Mouse (Mus musculus) left cerebral cortex, postnatal 14 days (tissue): ENCODE measurements around the gene Resp18. TPM values are rescaled to one million over a fixed set of nuclear protein-coding genes. Genes with fewer than 3 reads are reported as not detected.
A peak's percentile ranks its signal among the peaks of the same experiment; 100 is the strongest.

ENCODE experiments used
- DNase-seq, 2 experiments: peaks; one replicate each; pipeline ENCODE4 v3.0.0; 2021 to 2022; ENCODE audit warnings: low spot score in 2 of 2, mixed read lengths in 1 of 2
- intact Hi-C: fragments of 180-260 bp; cut with DNase I; formaldehyde crosslinking; loops from one replicate; pipeline ENCODE4 v1.15.1; 2025
- long read RNA-seq, 2 experiments: library from polyadenylated mRNA; stranded (forward); transcript quantifications; one replicate each; pipeline ENCODE4 v2.0.0; 2021
- total RNA-seq, 2 experiments: library from RNA; stranded (reverse); gene quantifications; 2 replicates each; pipeline ENCODE4 v1.2.3; 2021

The Resp18 gene
- total RNA-seq, result 10 to 100 TPM; 69.0 to 98.8 TPM
- long read RNA-seq, experiment 1, transcript Resp18-201 (6 exons, 748 nt), result major isoform, 14 of 15 reads
- long read RNA-seq, experiment 1, partial matches to known transcripts, result 0 of 15 reads
- long read RNA-seq, experiment 1, other reads (novel, unspliced or antisense), result 0 of 15 reads
- long read RNA-seq, experiment 2, transcript Resp18-201 (6 exons, 748 nt), result major isoform, 11 of 11 reads
- long read RNA-seq, experiment 2, partial matches to known transcripts, result 0 of 11 reads
- long read RNA-seq, experiment 2, other reads (novel, unspliced or antisense), result 0 of 11 reads

DNA sequence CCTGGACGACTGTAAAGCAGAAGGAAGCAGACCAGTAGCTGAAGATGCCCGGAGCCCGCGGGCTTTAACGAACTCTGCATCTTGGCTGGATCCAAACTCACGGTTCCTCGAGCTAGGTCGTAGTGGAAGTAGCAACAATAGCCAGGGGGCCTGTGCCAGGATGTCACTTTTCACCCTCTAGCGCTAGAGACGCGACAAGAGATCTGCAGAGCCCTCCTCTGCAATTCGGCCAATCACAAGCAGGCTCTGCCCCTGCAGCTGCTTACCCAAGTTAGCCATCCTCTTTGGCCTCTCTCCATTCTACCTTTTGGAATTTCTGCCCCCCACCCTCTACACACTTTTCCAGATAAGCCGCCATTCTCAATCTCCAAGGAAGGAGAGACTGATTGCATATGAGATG is at the start of gene Resp18:
Gene Resp18, minus strand, starts transcription at position 188 of the 400 bp plus-strand sequence.
- intact Hi-C loops, result no loop called here
- DNase-seq, result no peak

DNA sequence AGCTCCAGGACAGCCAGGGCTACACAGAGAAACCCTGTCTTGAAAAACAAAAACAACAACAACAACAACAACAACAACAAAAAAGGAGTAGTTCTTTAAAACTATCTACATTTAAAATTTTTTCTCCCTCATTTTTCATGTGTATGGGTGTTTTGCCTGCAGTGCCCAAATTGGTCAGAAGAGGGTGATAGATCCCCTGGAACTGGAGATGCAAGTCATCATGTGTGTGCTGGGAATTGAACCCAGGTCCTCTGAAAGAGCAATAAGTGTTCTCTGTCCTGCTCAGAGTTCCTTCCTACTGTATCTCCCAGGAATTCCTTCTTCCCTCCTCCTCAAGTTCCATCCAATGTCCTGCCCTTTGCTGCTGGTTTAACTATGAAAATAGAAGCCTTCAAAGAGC is 49.2 kb upstream of the Resp18 start:
- intact Hi-C loops, result no loop called here

DNA sequence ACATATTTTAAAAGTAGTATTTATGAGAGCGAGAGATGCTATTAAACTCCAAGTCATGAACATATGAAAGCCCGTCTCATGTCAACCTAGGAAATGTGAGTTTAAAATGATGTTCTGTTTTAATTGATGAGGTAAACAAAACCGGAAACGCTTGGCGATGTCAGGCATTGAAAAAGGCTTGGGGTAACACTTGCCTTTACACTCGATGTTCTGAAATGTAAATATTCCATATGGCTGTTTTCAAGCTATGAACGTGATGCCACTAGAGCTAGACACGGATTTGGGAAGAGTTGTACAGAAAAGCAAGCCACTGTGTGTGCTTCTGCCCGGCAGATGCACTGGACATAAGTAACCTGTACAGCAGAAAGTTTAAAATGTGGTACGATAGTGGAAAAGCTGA is 41.0 kb upstream of the Resp18 start:
- intact Hi-C loops, result no loop called here
- DNase-seq, result no peak

More for the DNA sequence above, 49.2 kb upstream of the Resp18 start:
- DNase-seq, result no peak

DNA sequence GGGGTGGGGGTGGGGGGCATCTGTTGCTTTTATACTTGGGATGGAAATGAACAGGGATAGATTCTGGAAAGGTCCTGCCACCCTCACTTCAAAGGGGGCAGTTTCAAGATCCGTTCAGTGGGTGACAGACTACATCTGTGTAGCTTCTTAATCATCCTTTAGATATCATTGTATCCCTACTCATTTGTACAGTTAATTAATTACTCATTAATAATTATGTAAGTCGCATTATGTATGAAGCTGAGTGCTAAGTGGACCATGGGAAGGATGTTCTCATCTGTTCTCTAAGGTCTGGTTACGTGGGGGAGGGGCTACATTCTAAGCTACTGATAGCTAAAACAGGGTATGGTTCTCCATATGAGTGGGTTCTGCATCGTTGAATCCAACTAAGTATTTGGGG is 40.5 kb upstream of the Resp18 start:
- DNase-seq, result no peak
- intact Hi-C loops, result no loop called here

DNA sequence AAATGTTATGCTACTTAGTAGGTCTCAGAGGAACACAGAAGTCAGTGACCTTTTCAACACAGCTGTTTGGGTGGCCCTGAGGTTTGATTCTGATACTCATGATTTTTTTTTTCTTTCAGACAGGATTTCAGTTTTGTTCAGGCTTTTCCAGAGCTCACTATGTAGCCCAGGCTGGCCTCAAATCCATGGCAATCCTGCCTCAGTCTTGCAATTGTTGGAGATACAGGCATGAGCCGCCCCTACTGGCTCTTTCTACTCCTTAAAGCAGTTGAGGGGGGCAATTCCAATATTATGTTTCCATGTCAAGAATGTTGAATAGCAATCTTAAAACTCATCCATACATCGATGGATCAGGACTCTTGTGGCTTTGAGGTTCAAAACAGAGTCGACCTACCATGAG is 40.1 kb upstream of the Resp18 start:
- DNase-seq, result no peak
- intact Hi-C loops, result no loop called here

DNA sequence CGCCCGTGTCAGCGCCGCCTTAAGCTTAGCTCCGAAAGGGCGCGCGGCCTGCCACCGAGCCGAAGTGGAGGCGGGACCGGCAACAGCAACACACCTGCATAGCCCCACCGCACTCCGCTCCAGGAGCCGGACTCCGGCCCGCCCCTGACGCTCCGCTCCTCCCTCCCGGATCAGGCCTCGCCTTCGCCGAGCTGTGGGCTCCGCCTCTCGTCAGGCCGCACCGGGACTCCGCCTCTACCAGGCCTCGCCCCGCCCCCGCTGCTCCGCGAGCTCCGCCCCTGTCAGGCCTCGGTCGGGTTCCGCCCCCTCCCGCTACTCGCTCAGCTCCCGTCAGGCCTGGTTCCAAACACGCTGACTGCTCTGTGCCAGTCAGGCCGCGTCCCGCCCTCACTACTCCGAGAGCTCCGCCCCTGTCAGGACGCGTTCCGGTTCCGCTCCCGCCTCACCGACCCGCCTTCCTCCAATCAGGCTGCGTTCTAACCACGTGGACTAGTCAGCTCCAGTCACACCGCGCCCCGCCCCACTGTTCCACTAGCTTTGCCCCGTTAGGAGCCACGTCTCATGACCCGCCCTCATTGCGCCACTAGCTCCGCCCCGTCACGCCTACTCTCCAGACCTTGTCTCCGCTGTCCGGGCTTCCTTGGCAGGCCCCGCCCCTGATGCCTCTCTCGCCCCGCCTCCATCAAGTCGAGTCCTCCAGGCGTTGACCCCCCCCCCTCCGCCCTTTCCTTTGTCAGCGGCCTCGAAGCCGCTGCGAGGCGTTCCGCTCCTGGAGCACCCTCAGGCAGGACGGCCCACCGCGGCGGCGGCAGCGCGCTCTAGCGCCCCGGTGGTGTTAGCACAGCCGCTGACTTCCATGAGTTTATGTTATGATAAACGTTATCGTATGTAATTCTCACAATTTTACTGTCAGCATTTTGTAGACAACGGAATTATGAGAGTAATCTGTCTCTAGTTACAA is 39.3 kb upstream of the Resp18 start, which contains the start of gene Dnpep:
Gene Dnpep, minus strand, starts transcription at position 750 of the 961 bp plus-strand sequence.
- peak; percentile 100 for DNase-seq
- intact Hi-C loops, result no loop called here

DNA sequence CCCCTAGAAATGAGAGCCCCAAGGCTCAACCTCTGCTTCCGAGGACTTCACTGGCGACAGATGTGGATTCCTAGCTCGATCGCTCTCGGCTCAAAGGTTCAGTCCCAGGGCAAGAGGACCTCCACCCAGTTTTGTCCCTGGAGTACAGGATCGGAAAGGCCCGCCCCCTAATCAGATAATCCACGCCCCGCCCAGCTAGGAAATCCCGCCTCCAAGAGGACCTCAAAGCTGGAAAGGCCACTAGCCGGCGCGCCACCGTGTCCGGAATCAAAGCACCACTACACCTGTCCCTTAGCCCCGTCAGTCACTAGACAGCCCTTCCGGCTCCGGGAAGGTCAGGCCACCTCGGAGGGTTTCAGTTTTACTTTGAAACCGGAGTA is 38.6 kb upstream of the Resp18 start:
- DNase-seq, result peak; percentile 59 to 70
- intact Hi-C loops, result no loop called here

DNA sequence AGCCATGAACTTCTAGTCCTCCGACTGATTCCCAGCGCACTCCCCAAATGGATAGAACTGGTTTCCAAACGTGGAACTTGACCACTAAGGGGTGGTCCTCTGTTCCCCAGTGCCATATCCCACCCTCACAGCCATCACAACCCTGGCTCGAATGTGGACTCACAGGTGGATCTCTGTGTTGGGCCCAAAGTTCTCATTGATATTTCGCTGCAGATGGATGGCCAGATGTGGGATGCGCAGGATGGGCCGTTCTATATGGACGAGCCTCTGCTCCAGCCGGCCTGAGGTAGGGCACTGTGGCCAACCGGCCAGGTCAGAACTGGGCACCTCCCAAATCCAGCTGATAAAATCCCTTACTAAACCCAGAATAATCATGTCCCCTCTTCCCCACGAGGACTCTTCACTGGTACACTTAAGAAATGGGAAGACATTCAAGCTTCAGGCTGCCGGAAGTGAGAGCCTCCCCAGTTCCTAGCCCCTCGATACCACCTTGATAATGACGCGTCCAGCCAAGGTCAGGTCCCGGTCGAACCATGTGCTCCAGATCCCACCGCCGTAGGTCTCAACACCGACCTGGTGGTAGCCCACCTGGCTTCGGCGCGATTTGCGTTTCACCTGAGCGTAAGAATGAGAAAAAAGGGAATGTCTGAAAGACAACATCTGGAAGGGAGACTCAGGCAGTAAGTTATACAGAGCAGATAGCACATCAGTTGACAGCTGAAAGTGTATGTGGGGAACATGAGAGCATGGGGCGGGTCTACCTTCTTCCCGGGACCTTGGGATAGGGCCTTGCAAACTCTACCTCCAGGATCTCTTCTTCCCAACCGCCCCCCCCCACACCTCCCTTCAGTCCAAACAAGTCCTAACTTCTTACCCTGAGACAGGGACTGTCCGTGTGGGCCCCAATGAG is 37.5 kb upstream of the Resp18 start:
- intact Hi-C loops, result no loop called here
- no peak for DNase-seq

DNA sequence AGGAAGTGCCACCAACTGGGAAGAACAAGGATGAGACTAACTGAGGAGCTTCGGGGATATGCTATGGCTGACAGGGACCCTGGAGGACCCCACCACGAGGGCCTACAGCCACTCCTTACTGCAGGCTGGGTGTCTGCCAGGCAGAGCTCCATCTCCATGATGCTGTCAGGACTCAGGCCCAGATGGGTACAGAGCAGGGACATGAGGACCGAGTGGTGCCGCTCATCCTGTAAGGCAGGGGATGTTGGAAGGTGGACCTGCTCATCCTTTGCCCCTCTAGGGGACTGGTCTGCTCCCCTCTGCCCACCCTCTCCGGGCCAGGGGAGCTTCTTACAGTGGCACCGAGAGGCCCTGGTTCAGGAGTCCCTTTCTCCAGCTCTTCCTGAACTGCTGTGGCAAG is 36.8 kb upstream of the Resp18 start:
- intact Hi-C loops, result no loop called here
- DNase-seq, result no peak

DNA sequence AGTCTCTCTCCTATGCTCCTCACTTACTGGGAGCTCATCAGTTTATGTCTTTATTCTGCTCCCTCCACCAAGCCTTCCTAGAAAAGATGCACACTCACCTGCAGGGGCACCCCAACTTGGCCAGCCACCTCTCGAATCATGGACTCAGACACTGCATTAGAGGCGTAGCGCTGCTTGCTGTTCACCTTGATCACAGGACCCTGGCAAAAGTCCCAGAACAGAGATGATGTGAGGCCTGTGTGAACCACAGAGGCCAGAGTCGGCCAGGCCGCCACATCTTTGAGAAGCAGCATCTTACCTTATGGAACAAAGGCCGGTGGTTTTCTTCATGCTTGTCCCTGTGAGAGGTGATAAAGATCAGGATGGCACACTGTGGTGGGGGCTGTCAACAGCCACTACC is 33.5 kb upstream of the Resp18 start:
- intact Hi-C loops, result no loop called here
- no peak for DNase-seq

DNA sequence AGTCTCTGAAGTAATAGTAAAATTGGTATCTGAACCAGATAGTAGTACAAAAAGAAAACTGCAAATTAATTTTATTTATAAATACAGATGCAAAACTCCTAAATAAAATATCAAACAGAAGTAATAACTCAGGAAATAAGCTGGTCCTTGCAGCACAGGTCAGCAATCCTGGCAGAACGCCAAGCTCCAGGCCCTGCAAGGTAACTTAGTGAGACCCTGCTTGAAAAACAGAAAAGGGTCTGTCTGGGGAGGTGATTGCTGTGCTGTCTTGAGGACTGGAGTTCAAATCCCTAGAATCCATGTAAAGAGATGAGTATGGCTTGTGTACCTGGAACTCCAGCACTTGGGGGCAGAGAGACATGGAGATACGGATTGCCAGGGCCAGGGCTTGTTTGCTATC is 26.4 kb upstream of the Resp18 start:
- intact Hi-C loops, result no loop called here
- DNase-seq, result no peak

DNA sequence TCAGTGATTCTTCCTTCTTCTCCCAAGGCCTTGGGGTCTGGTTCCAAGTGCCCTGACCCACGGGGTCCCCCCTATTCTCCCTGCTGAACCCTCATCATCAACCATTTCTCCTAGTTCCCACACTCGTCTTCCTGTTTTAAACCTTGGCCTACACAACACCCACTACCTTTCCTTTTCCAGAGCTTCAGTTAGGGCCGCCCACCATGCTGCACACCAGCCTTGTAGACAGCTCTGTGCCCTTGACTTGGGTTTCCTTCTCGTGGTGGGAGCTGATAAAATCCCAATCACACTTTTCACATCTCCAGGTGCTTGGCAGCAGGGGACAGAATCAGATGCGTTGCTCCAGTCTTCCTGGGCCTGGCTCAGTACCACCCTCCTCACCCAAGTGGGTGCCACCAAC is 16.1 kb upstream of the Resp18 start:
- no peak for DNase-seq

DNA sequence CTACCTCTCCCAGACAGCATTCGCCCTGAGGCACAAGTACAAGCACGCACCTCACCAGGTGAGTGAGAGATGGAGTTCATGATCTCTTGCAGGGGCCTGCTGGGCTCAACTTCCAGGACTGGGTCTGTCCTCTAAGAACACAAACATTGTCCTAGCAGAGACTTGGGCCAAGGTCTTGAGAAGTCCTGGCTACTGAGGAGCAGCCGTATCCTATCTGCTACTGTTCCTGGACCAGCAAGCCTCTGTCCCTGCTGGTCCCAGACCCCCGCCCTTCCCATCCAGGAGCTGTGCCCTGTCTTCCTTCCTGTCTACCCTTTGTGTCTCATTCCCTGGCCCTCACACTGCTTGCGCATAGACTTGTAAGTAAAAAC is 15.1 kb upstream of the Resp18 start:
- intact Hi-C loops, result loop anchor here (5.0 to 10.0 kb wide), 2 partner anchors 36 to 69 kb away; no protein-coding TSS in a partner anchor

More for the DNA sequence above, 16.1 kb upstream of the Resp18 start:
- intact Hi-C loops, result loop anchor here (5.0 to 10.0 kb wide), 2 partner anchors 37 to 69 kb away; no protein-coding TSS in a partner anchor

DNA sequence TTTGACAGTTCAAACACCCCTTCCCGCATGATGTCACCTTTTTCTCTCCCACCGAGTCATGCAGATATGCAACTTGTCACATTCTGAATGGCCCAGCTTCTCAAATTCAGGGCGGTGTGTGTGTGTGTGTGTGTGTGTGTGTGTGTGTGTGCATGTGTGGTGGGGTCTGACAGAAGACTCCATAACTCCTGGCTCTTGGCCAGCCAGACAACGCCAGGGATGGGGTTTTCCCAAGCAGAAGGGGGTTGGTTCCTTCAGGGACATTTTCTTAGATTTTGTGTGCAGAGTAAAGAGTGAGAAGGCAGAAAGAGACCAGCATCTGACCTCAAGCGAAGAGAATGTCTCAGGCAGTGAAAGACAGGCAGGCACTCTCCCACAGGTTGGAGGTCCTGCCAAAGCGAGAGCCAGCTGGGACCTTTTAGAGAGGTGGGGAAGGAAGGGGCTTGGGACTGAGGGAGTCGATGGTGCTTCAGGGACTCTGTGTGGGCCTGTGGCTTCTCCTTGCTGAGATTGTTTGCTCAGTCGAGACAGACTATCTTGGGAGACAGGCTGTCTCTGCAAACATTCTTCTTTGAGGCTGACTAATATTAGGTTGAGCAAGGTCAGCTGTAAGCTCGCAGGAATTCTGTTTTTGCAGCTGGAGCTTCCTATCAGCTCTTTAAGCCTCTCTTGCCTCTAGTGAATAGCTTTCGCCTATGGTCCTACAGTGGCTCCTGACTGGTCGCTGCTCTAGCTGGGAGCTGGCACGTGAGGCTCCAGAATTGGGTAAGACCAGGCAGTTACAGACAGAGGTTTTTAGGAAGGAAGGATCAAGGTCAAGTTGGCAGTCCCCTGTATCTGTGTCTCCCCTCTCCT is 14.5 kb upstream of the Resp18 start:
- no peak for DNase-seq
- intact Hi-C loops, result loop anchor here (5.0 to 10.0 kb wide), 2 partner anchors 35 to 68 kb away; no protein-coding TSS in a partner anchor

More for the DNA sequence above, 15.1 kb upstream of the Resp18 start:
- no peak for DNase-seq

DNA sequence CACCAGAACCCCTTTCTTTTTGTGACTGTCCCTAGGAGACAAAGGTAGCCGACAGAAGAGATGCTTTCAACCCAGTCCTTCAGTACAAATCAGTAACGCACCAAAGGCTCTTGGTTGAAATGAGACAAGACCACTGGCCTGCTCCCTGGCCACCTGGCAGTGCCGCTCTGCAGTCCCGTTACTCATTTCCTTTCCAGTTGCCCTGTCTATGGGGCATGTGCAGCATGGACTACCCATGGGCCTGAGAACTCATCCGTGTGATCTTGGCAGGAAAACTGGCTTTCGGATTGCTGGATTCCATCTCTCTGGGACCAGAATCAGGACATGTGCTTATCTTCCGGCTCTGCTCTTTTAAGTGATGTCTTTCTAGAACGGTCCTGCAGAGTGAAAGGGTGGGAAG is 13.1 kb upstream of the Resp18 start:
- no peak for DNase-seq
- intact Hi-C loops, result loop anchor here (5.0 to 10.0 kb wide), 2 partner anchors 34 to 67 kb away; no protein-coding TSS in a partner anchor

DNA sequence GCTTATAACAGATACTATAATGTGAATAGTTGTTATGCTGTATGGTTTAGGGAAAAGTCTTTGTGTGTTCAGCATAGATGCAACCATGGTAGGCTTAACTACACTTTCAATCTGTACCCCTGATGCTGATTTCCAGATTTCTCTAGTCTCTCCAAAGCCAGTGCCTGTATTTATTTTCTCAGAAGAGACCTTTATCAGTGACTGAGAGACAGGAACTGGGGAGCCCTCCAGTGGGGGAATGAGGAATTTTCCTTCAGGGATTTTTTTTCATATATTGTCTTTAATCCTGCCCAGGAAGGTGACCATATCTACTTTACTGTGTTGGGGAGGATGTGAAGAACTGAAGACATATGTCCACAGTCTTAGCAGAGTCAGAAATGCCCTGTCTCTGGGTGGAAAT is 12.4 kb upstream of the Resp18 start:
- intact Hi-C loops, result loop anchor here (5.0 to 10.0 kb wide), 2 partner anchors 33 to 66 kb away; no protein-coding TSS in a partner anchor
- peak; percentile 80 to 90 for DNase-seq

DNA sequence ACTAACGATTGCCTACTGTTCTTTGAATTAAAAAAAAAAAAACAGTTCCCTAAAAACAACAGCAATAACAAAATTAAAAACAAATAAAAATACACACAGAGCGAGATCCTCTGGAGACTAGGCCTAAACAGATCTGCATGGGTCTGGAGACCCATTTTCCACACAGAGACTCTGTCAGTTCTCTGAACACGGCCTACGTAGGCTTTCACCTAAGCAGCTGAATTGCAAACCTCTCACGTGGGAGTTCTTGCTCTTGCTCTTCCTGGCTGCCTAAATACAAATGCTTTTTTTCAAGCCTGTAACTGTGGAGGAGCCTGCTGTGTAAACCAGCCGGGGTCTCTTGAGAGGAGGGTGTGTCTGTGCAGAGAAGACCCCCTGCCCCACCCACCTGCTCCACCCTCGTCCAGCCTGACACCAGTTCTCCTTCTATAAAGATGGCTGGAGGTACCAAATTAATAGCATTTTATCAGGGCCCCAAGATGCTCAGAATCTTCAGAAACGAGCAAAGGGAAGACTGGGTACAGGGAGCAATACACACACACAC is 11.7 kb upstream of the Resp18 start:
- peak in 1 of 2 experiments; percentile 48 for DNase-seq
- intact Hi-C loops, result loop anchor here (5.0 to 10.0 kb wide), 2 partner anchors 33 to 65 kb away; no protein-coding TSS in a partner anchor

DNA sequence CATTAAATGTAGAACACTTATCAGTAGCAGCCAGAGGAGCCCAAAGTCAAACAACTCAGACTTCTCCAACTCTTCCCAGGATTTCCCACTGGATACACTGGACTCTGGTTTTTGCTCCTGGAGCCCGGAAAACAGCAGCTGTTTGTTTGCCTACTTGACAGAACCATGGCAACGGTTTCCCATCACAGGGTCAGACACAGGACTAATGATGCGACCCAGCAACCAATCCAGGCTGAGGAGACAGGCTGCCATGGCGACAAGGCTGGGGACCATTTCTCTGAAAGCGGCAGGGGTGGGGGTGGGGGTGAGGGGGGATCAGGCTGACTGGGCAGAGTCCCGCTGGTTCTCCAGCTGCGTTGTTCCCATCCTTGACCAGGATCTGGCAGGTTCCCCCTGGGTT is 11.2 kb upstream of the Resp18 start:
- DNase-seq, result peak; percentile 52 to 74
- intact Hi-C loops, result no loop called here
